In genomic region chr3:127923183-127923582, GRCm38 (mm10) we compare ENCODE assay signal across 26 mouse cellular contexts. TPM values are rescaled to one million over a fixed set of nuclear protein-coding genes. Genes with fewer than 3 reads are reported as not detected.
DNase-seq lines count a peak whose midpoint lies in the region; ATAC-seq and TF ChIP-seq lines count a peak whose summit lies in the region.
"Had no signal": no experiment of that assay in that cellular context is flagged by ENCODE, and none has a peak within 500 bp of the region (broad histone marks: within the 10 kb centered on the region; RNA-seq: fewer than 3 reads in every experiment).

No protein-coding gene starts in this region.

- no peaks in the 10 kb centered on the region for H3K36me3 ChIP-seq in thymus, adult 2 months (ENCODE audit: control insufficient read depth, insufficient read depth, low read length)
- no peaks in the 10 kb centered on the region for H3K36me3 ChIP-seq in forebrain, embryonic 10.5 days (replicated peaks)
- H3K36me3 ChIP-seq: embryonic facial prominence, embryonic 15.5 days; heart, embryonic 10.5 days; hindbrain, embryonic 15.5 days; limb, embryonic 10.5 days; liver, embryonic 15.5 days had no signal

- H3K4me1 ChIP-seq in thymus, adult 2 months (replicated peaks; ENCODE audit: control insufficient read depth, insufficient read depth, low read length) = peaks cover 19% of the 10 kb centered on the region
- no peaks in the 10 kb centered on the region for H3K4me1 ChIP-seq in forebrain, embryonic 10.5 days
- H3K4me1 ChIP-seq: embryonic facial prominence, embryonic 15.5 days; hindbrain, embryonic 15.5 days; limb, embryonic 10.5 days had no signal

- 0 out of 2 replicates have a peak overlapping the region, but pooled peaks have one; percentile 18 for H3K27ac ChIP-seq in thymus, adult 2 months (ENCODE audit: control insufficient read depth, insufficient read depth, low read length)
- no peak overlapping the region for H3K27ac ChIP-seq in forebrain, embryonic 10.5 days
- H3K27ac ChIP-seq: embryonic facial prominence, embryonic 15.5 days; gastrocnemius, adult 2 months; heart, embryonic 10.5 days; hindbrain, embryonic 15.5 days; layer of hippocampus, adult 2 months; limb, embryonic 10.5 days; liver, embryonic 15.5 days had no signal

- no peak for TF ChIP-seq POLR2A in thymus, adult 2 months (IDR thresholded peaks at IDR 0.05; ENCODE audit: control insufficient read depth, extremely low read depth, insufficient read depth, low read length, poor library complexity)

- no peaks in the 10 kb centered on the region for H3K9me3 ChIP-seq in forebrain, embryonic 10.5 days
- H3K9me3 ChIP-seq: embryonic facial prominence, embryonic 15.5 days; heart, embryonic 10.5 days; hindbrain, embryonic 15.5 days; limb, embryonic 10.5 days; liver, embryonic 15.5 days had no signal

- no peak for TF ChIP-seq CTCF in thymus, adult 2 months (IDR thresholded peaks at IDR 0.05; ENCODE audit: borderline replicate concordance, control insufficient read depth, extremely low read depth, insufficient read depth, low read length, poor library complexity)

- DNase-seq in thymus, adult 2 months = no peak
- DNase-seq in thymus, postnatal 10 days (ENCODE audit: low spot score in 2 of 2) = no peak
- no peak for DNase-seq in forebrain, embryonic 10.5 days (ENCODE audit: extremely low spot score, low spot score)
- DNase-seq in frontal cortex, adult 2 months (ENCODE audit: extremely low spot score in 1 of 2, low spot score in 1 of 2) = no peak
- DNase-seq in embryo, embryonic 10.5 days (ENCODE audit: low spot score) = no peak
- DNase-seq: adrenal gland, postnatal 36 days; B cell, adult 2 months; cerebellum, adult 11 months; cerebellum, postnatal 14 days; embryo, embryonic 11 days; gastrocnemius, adult 2 months; heart, postnatal 4 days; kidney, adult 9 months; kidney, postnatal 25 days; liver; lung, postnatal 4 days; thymus, postnatal 36 days had no signal

- H3K27me3 ChIP-seq in thymus, adult 2 months (ENCODE audit: control insufficient read depth, insufficient read depth, low read length) = no peaks in the 10 kb centered on the region
- no peaks in the 10 kb centered on the region for H3K27me3 ChIP-seq in forebrain, embryonic 10.5 days (ENCODE audit: poor library complexity, severe bottlenecking)
- H3K27me3 ChIP-seq: embryonic facial prominence, embryonic 15.5 days; hindbrain, embryonic 15.5 days; liver, embryonic 15.5 days had no signal

- H3K4me3 ChIP-seq in thymus, adult 2 months (ENCODE audit: control insufficient read depth, insufficient read depth, low read length) = no peak overlapping the region
- H3K4me3 ChIP-seq in forebrain, embryonic 10.5 days = no peak overlapping the region
- H3K4me3 ChIP-seq: embryonic facial prominence, embryonic 15.5 days; gastrocnemius, adult 2 months; heart, embryonic 10.5 days; hindbrain, embryonic 15.5 days; layer of hippocampus, adult 2 months; limb, embryonic 10.5 days; liver, embryonic 15.5 days had no signal

- ATAC-seq in common myeloid progenitor, adult 5-6 weeks (replicated peaks; ENCODE audit: low read depth, poor library complexity, severe bottlenecking) = peak; percentile 13; the same call in 1 of the 2 replicates
- ATAC-seq in megakaryocyte progenitor cell, adult 5-6 weeks (replicated peaks; ENCODE audit: poor library complexity) = peak; percentile 51
- ATAC-seq: intestine, embryonic 16.5 days had no signal

- WGBS in thymus, adult 2 months = 64% methylated on average over 2 of the region's 2 CpGs
- WGBS in forebrain, embryonic 10.5 days = 72% methylated on average over 2 of the region's 2 CpGs

RNA-seq across cellular contexts. Expression of gene Fam241a, which starts 27.1 kb away (rescaled TPM):
- polyA plus RNA-seq in thymus, adult 2 months (2012; rRNA removed) = 4.8 and 5.7 TPM in 2 replicates
- 20.1 and 22.3 TPM in 2 replicates for total RNA-seq in common myeloid progenitor, adult 5-6 weeks (2017)
- total RNA-seq in megakaryocyte progenitor cell, adult 5-6 weeks (2015) = 34.4 and 38.7 TPM in 2 replicates
- 21.0 and 27.7 TPM in 2 replicates for total RNA-seq in megakaryocyte progenitor cell, adult 5-6 weeks (2017)
- polyA plus RNA-seq in forebrain, embryonic 10.5 days (2016; fragmentation: Nextera tagmentation; extraction: Ambion mirVana) = 2.2 and 2.6 TPM in 2 replicates
- polyA plus RNA-seq in frontal cortex, adult 2 months (2012; rRNA removed) = 3.0 and 4.1 TPM in 2 replicates
